Mouse (Mus musculus) stomach, postnatal 0 days (tissue): ENCODE data around the gene Map3k15. TPM values are rescaled to one million over a fixed set of nuclear protein-coding genes. Genes with fewer than 3 reads are reported as not detected.

Experiments
- ATAC-seq: fragments of 200-750 bp; cut with Nextera tagmentation; 2 replicates; pipeline ENCODE4 v1.8.0; 2017; ENCODE audit not compliant: low FRiP score, low TSS enrichment
- DNase-seq: peaks from one replicate; pipeline ENCODE4 v3.0.0-alpha.2; 2016; ENCODE audit warnings: low spot score
- H3K27ac ChIP-seq: fragments of 300-500 bp; sonication (generic); replicated peaks from 2 replicates; pipeline ENCODE4 v1.5.1; 2014; ENCODE audit warnings: mild to moderate bottlenecking, control low read depth
- H3K27me3 ChIP-seq: fragments of 300-500 bp; sonication (generic); 2 replicates; pipeline ENCODE4 v1.6.1; 2014; ENCODE audit warnings: low read length; ENCODE audit not compliant: control insufficient read depth, insufficient read depth
- H3K36me3 ChIP-seq: fragments of 300-500 bp; sonication (generic); 2 replicates; pipeline ENCODE4 v1.6.1; 2014; ENCODE audit warnings: low read length, mixed read lengths; ENCODE audit not compliant: control insufficient read depth, insufficient read depth
- H3K4me1 ChIP-seq: fragments of 300-500 bp; sonication (generic); replicated peaks from 2 replicates; pipeline ENCODE4 v1.6.1; 2014; ENCODE audit warnings: antibody characterized with exemption; ENCODE audit not compliant: control insufficient read depth, insufficient read depth
- H3K4me2 ChIP-seq: fragments of 300-500 bp; sonication (generic); replicated peaks from 2 replicates; pipeline ENCODE4 v1.6.1; 2014; ENCODE audit warnings: low read depth, mild to moderate bottlenecking, control low read depth, moderate library complexity
- H3K4me3 ChIP-seq: fragments of 300-500 bp; sonication (generic); 2 replicates; pipeline ENCODE4 v1.5.1; 2014; ENCODE audit warnings: low read depth, low read length, control low read depth
- H3K9ac ChIP-seq: fragments of 300-500 bp; sonication (generic); 2 replicates; pipeline ENCODE4 v1.6.1; 2014; ENCODE audit warnings: mild to moderate bottlenecking, low read length, control low read depth, mixed read lengths
- H3K9me3 ChIP-seq: fragments of 300-500 bp; sonication (generic); 2 replicates; pipeline ENCODE4 v1.6.1; 2016; ENCODE audit warnings: low read length; ENCODE audit not compliant: control insufficient read depth
- CTCF ChIP-seq: IDR thresholded peaks from 2 replicates; pipeline ENCODE4 v1.5.1; 2016; ENCODE audit warnings: antibody characterized with exemption, low read depth, mild to moderate bottlenecking, moderate library complexity
- EP300 ChIP-seq: optimal IDR thresholded peaks from 2 replicates; pipeline ENCODE3; 2016; ENCODE audit warnings: antibody characterized with exemption
- WGBS: fragments of 180-500 bp; shearing (Covaris S2); extraction: QIAGEN DNeasy Blood & Tissue Kit; methylation state at CpG from one replicate; pipeline ENCODE4 v1.1.7; 2014; 5-methylcytosine and 5-hydroxymethylcytosine counted together
- polyA plus RNA-seq: library from polyadenylated mRNA; unstranded; fragments of >200 nt; fragmentation: Nextera tagmentation; extraction: Ambion mirVana; gene quantifications from 2 replicates; pipeline ENCODE4 v1.2.1, GENCODE M21; 2015

Map3k15 gene
- polyA plus RNA-seq, 1 experiment from 2014 or later = 0.12 TPM

DNA sequence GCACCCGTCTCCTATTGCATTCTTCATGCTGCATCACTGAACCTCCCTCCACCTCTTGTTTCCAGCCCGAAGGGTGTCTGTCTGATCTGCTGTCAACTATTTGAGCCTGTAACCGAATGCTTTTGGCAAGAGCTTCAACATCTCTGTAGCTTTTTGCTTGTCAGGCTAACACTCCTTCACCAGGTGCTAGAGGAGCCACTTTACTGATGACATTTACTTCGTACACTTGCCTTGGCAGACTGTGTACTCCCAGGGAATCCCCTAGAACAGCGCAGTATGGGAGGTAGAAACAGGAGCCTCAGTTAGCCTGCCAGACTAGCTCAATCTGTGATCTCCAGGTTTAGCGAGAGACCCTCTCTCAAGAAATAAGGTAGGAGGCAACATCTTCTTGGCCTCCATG is 32.8 kb upstream of the Map3k15 start:
- no peak for ATAC-seq
- WGBS = 80% methylated on average over 6 of the region's 6 CpGs

DNA sequence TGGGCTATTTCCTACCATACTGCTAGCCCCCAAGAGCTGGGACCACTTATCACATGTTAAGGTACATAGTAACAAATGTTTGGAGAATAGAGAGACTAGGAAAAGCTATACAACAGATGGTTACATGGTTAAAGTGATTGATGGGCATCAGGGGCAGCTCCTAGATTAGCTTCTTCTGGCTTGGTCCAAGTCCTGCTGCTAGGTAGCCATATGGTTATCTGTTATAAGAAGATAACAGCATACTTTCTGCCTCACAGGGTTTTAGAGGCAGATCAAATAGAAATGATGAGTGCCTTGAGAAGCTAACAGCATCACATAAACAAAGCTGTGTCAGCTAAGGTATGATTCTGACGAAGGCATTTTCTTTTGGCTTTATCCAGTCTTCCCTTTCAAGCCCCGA is 26.8 kb upstream of the Map3k15 start:
- TF ChIP-seq EP300 = no peak
- TF ChIP-seq CTCF = no peak
- no peaks in the 10 kb centered on the region for H3K27me3 ChIP-seq
- no peaks in the 10 kb centered on the region for H3K4me1 ChIP-seq
- H3K9ac ChIP-seq = no peak overlapping the region
- H3K9me3 ChIP-seq = no peaks in the 10 kb centered on the region
- DNase-seq (no peak), ATAC-seq (no peak)
- no peaks in the 10 kb centered on the region for H3K36me3 ChIP-seq
- H3K27ac ChIP-seq = no peak overlapping the region
- no peak overlapping the region for H3K4me3 ChIP-seq
- no peak overlapping the region for H3K4me2 ChIP-seq
- 71% methylated on average over 2 of the region's 2 CpGs for WGBS

More for the DNA sequence above, 32.8 kb upstream of the Map3k15 start:
- TF ChIP-seq EP300 = no peak
- no peak for TF ChIP-seq CTCF
- no peaks in the 10 kb centered on the region for H3K4me1 ChIP-seq
- H3K36me3 ChIP-seq = no peaks in the 10 kb centered on the region
- H3K27ac ChIP-seq = no peak overlapping the region
- no peak overlapping the region for H3K9ac ChIP-seq
- no peak for DNase-seq
- H3K4me2 ChIP-seq = no peak overlapping the region
- no peaks in the 10 kb centered on the region for H3K27me3 ChIP-seq
- H3K4me3 ChIP-seq = no peak overlapping the region
- H3K9me3 ChIP-seq = no peaks in the 10 kb centered on the region

DNA sequence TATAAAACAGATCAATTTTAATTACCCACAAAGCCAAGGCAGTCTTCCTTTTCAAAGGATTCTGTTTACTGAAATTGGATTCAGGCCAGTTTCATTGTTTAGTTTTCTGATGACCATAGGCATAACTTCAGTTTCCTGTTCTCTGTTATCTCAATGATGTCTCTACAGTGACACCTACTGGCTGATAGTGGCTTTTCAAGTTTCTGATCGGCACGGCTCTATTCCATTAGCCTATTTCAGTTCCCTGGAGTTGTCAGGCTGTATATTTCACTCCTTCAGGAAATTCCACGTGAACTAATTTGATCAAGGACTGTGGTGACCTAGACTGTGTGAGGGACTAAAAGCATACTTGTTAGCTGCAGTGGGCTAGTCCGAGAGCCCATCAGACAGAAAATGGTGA is 25.0 kb upstream of the Map3k15 start:
- H3K4me2 ChIP-seq = no peak overlapping the region
- no peaks in the 10 kb centered on the region for H3K4me1 ChIP-seq
- H3K36me3 ChIP-seq = no peaks in the 10 kb centered on the region
- DNase-seq = peak; percentile 37
- H3K27me3 ChIP-seq = no peaks in the 10 kb centered on the region
- H3K9me3 ChIP-seq = no peaks in the 10 kb centered on the region
- WGBS = 27% methylated on average over 4 of the region's 4 CpGs
- H3K27ac ChIP-seq = no peak overlapping the region
- H3K4me3 ChIP-seq = no peak overlapping the region
- H3K9ac ChIP-seq = no peak overlapping the region
- TF ChIP-seq CTCF = peak; percentile 78
- TF ChIP-seq EP300 = no peak
- ATAC-seq = 0 out of 2 replicates have a peak, but pooled peaks have one; percentile 51

DNA sequence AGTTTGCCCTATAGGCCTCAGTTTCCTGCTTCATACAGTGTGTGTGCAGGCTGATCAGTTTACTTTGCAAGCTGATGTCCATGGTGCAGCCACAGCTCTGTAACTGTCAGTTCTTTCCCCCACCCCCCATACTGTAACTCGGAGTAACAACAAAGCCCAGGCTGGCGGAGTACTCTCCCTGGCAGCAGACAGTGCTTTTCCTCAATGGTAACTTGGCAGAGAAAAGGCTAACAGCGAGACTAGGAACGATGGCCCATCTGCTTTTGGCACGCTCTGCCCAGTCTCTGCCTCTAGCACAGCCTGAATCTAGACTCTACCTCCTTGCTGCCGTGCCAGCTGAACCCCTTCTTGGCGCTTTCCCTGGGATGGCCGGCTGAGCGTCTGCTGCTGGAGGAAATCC is 24.3 kb upstream of the Map3k15 start:
- DNase-seq (no peak), ATAC-seq (no peak)
- Histone ChIP-seq H3K9me3 (no peaks in the 10 kb centered on the region), H3K9ac (no peak overlapping the region), H3K36me3 (no peaks in the 10 kb centered on the region), H3K27ac (no peak overlapping the region), H3K4me2 (no peak overlapping the region), H3K4me3 (no peak overlapping the region), H3K4me1 (no peaks in the 10 kb centered on the region), H3K27me3 (no peaks in the 10 kb centered on the region)
- TF ChIP-seq EP300 (no peak), CTCF (no peak)
- 92% methylated on average over 9 of the region's 9 CpGs for WGBS

DNA sequence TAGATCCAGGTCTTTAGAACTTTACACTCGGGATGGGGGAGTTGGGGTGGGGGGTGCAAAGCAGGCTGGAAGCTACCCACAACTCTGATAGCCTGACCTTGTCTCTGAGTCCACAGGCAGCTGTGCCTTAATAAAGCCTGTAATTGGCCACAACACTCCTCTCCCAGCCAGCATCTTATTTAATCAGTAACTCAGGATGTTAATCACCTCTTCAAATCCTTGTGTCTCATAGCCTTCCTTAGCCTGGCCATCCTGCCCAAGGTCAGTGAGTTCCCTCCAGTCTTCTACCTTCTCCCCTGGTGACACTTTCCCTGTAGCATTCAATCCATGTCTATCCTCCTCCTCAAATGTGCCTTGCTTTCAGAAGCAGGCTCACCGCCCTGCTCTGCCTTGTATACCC is 19.2 kb upstream of the Map3k15 start:
- Histone ChIP-seq H3K27ac (no peak overlapping the region), H3K27me3 (no peaks in the 10 kb centered on the region), H3K9ac (no peak overlapping the region), H3K4me1 (no peaks in the 10 kb centered on the region), H3K36me3 (no peaks in the 10 kb centered on the region), H3K4me2 (no peak overlapping the region), H3K4me3 (no peak overlapping the region), H3K9me3 (no peaks in the 10 kb centered on the region)
- no peak for DNase-seq
- WGBS = 84% methylated on average over 2 of the region's 2 CpGs
- TF ChIP-seq CTCF = no peak
- no peak for TF ChIP-seq EP300
- no peak for ATAC-seq

DNA sequence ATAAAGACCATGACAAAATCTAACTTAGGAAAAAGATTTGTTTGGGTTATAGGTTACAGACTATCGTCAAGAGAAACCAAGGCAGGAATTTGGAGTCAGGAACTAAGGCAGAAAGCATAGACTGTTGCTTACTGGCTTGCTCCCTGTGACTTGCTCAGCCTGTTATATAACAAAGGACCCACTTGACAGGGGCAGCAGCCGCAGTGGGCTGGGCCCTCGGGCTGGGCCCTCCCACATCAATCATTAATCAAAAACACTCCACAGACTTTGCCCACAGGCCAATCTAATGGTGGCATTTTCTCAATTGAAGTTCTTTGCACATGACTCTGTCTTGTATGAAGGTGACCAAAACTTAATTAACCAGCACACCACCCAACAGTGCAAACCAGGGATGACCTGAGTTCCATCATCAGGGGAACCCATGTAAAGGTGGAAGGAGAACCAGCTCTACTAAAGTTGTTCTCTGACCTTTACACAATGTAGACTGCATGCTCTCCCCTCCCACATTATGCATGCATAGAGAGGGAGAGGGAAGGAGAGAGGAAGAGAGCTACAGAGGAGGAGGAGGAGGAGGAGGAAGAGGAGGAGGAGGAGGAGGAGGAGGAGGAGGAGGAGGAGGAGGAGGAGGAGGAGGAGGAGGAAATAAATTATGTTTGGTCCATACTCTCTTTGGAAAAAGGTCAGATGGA is 17.0 kb upstream of the Map3k15 start:
- Histone ChIP-seq H3K4me1 (no peaks in the 10 kb centered on the region), H3K9me3 (no peaks in the 10 kb centered on the region), H3K36me3 (no peaks in the 10 kb centered on the region), H3K27ac (no peak overlapping the region), H3K4me2 (no peak overlapping the region), H3K9ac (no peak overlapping the region), H3K27me3 (no peaks in the 10 kb centered on the region), H3K4me3 (no peak overlapping the region)
- no peak for TF ChIP-seq EP300
- TF ChIP-seq CTCF = no peak
- WGBS = 52% methylated on average over 3 of the region's 3 CpGs
- no peak for DNase-seq
- ATAC-seq = no peak
